Mouse (Mus musculus) embryo, embryonic 10 days (tissue): Measurements from ENCODE around the gene Tube1.
"Not testable (repeated sequence)": the region's sequence is repeated elsewhere in the genome, so short reads cannot be mapped to it uniquely, and the experiment has no call there.

Source experiments
- DNase-seq: peaks from one replicate; pipeline ENCODE4 v3.0.0-alpha.2; 2015; ENCODE audit warnings: low spot score

Tube1 gene

GRCm38 (mm10) chr10:39169642-39170041, 35.9 kb downstream of the Tube1 start:
- DNase-seq = no peak

- peak; percentile 78 for DNase-seq
Measured at GRCm38 (mm10) chr10:39170181-39170580, 36.4 kb downstream of the Tube1 start.

- no peak for DNase-seq
Measured at GRCm38 (mm10) chr10:39170706-39171105, 36.9 kb downstream of the Tube1 start.

- peak; percentile 97 for DNase-seq
Measured at GRCm38 (mm10) chr10:39171134-39171533, 37.4 kb downstream of the Tube1 start.

GRCm38 (mm10) chr10:39171603-39172539, 38.1 kb downstream of the Tube1 start:
- peak; percentile 96 for DNase-seq

GRCm38 (mm10) chr10:39172540-39172931, 38.8 kb downstream of the Tube1 start:
- DNase-seq = no peak

GRCm38 (mm10) chr10:39173077-39173476, 39.3 kb downstream of the Tube1 start:
- peak; percentile 57 for DNase-seq

GRCm38 (mm10) chr10:39176981-39177380, 43.2 kb downstream of the Tube1 start:
- DNase-seq = no peak

GRCm38 (mm10) chr10:39184864-39185544, 51.2 kb downstream of the Tube1 start:
- DNase-seq = no peak

- DNase-seq = no peak
Measured at GRCm38 (mm10) chr10:39185545-39185906, 51.8 kb downstream of the Tube1 start.

- no peak for DNase-seq
Measured at GRCm38 (mm10) chr10:39192673-39193072, 58.9 kb downstream of the Tube1 start.

GRCm38 (mm10) chr10:39198216-39198615, 64.4 kb downstream of the Tube1 start:
- not testable (repeated sequence) for DNase-seq
